Mouse (Mus musculus): ENCODE measurements around the gene Gls. TPM values are rescaled to one million over a fixed set of nuclear protein-coding genes. Genes with fewer than 3 reads are reported as not detected.

Gls gene
- total RNA-seq (2023) = 100 to 1,000 TPM in 1 of 2 experiments, 10 to 100 TPM in 1; 79.7 to 109 TPM

GRCm38 (mm10) chr1:52233143-52233713, at the start of gene Gls:
Gene Gls (minus strand): TSS chr1:52233232.

DNA sequence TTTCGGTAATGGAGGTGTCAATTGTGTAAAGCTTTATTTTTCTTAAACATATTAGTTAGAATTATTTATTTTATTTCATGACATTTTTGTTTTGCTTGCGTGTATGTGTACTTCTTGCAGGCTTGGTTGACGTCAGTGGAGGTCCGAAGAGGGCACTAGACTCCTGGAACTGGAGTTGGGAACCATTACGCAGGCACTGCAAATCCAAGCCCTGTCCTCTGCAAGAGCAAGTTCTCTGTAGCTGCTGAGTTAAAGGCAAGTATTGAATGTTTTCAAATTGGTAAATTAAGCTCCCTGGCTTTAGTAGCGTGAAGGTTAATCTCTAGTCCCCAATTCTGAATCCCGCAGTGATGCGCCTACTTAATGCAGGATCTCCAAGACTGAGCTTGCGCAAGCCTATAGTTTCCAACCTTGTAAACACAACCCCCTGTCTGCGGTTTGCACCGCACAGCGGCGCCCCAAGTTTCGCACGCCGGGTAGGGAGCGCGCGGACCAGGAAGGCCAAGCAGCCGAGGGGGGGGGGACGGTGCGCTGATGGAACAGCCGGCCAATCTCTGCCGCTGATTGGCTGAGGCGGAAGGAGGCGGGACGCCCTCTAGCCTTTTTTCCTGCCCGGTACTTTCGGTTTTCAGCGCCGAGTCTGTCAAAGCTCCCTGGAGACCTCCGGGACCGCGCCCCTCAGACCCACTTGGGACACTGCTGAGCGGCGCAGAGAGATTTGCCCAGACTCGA, 114.0 kb downstream of the Gls start, which contains the start of gene Stat1:
Gene Stat1, plus strand, starts transcription at position 581 of the 732 bp plus-strand sequence.

Other genes starting within 250 kb of the Gls start
- gene Stat4, start 246.1 kb downstream of the Gls start, total RNA-seq (2023) = 10 to 100 TPM; 37.3 to 45.4 TPM
- 100 to 1,000 TPM; 133 to 138 TPM for gene Stat1, start 113.8 kb downstream of the Gls start, total RNA-seq (2023)